Mouse (Mus musculus): ENCODE data around the gene Casc4.

GRCm38 (mm10) chr2:121886406-121886805, 19.6 kb downstream of the Casc4 start:
- TF ChIP-seq CTCF (IDR thresholded peaks at IDR 0.05) (no peak), EP300 (IDR thresholded peaks at IDR 0.05; ENCODE audit: insufficient read depth, low read depth, low read length) (no peak), POLR2A (IDR thresholded peaks at IDR 0.05; ENCODE audit: insufficient read depth, low read depth, low read length) (no peak)
